Mouse (Mus musculus) stomach, embryonic 15.5 days (tissue): ENCODE measurements at regions not wholly inside any gene's neighbourhood (a gene's known extent, or its start where the extent isn't known, plus 50 kb on each side); places are given as distances from the start of the nearest gene placed in this dataset.

Experiments used
- ATAC-seq: fragments of 200-750 bp; cut with Nextera tagmentation; 2 replicates; pipeline ENCODE4 v1.8.0; 2017; ENCODE audit warnings: low read depth, moderate number of reproducible peaks, moderate TSS enrichment; ENCODE audit not compliant: insufficient read depth, low FRiP score
- H3K27ac ChIP-seq: fragments of 300-500 bp; sonication (generic); 2 replicates; pipeline ENCODE4 v1.5.1; 2015; ENCODE audit warnings: mild to moderate bottlenecking, inconsistent platforms
- H3K27me3 ChIP-seq: fragments of 300-500 bp; sonication (generic); replicated peaks from 2 replicates; pipeline ENCODE4 v1.6.1; 2015; ENCODE audit warnings: inconsistent platforms
- H3K36me3 ChIP-seq: fragments of 300-500 bp; sonication (generic); 2 replicates; pipeline ENCODE4 v1.6.1; 2015; ENCODE audit warnings: inconsistent platforms
- H3K4me1 ChIP-seq: fragments of 300-500 bp; sonication (generic); 2 replicates; pipeline ENCODE4 v1.6.1; 2015; ENCODE audit warnings: inconsistent platforms
- H3K4me2 ChIP-seq: fragments of 300-500 bp; sonication (generic); 2 replicates; pipeline ENCODE4 v1.6.1; 2015; ENCODE audit warnings: mild to moderate bottlenecking, inconsistent platforms
- H3K4me3 ChIP-seq: fragments of 300-500 bp; sonication (generic); replicated peaks from 2 replicates; pipeline ENCODE4 v1.5.1; 2015; ENCODE audit warnings: inconsistent platforms
- H3K9ac ChIP-seq: fragments of 300-500 bp; sonication (generic); 2 replicates; pipeline ENCODE4 v1.6.1; 2015; ENCODE audit warnings: inconsistent platforms
- H3K9me3 ChIP-seq: fragments of 300-500 bp; sonication (generic); 2 replicates; pipeline ENCODE4 v1.6.1; 2016; ENCODE audit warnings: inconsistent platforms
- WGBS: fragments of 180-500 bp; shearing (Covaris S2); methylation state at CpG from one replicate; pipeline ENCODE4 v1.1.7; 2015; 5-methylcytosine and 5-hydroxymethylcytosine counted together

GRCm38 (mm10) chr15:59954345-59954744 lies 62.1 kb downstream of the 4933412E24Rik start:
- H3K36me3 ChIP-seq: no peaks in the 10 kb centered on the region
- ATAC-seq: no peak

GRCm38 (mm10) chr15:59953857-59954256 lies 62.6 kb downstream of the 4933412E24Rik start:
- H3K27ac ChIP-seq: no peak overlapping the region
- H3K4me3 ChIP-seq: no peak overlapping the region
- H3K9me3 ChIP-seq: no peaks in the 10 kb centered on the region
- ATAC-seq: no peak
- H3K27me3 ChIP-seq: no peaks in the 10 kb centered on the region
- H3K4me1 ChIP-seq: no peaks in the 10 kb centered on the region
- no peak overlapping the region for H3K4me2 ChIP-seq
- no peak overlapping the region for H3K9ac ChIP-seq
- H3K36me3 ChIP-seq: no peaks in the 10 kb centered on the region
- 45% methylated on average over 4 of the region's 4 CpGs for WGBS

More at GRCm38 (mm10) chr15:59954345-59954744, 62.1 kb downstream of the 4933412E24Rik start:
- Histone ChIP-seq H3K4me1 (no peaks in the 10 kb centered on the region), H3K27ac (no peak overlapping the region), H3K4me2 (no peak overlapping the region), H3K9me3 (no peaks in the 10 kb centered on the region), H3K4me3 (no peak overlapping the region), H3K27me3 (no peaks in the 10 kb centered on the region), H3K9ac (no peak overlapping the region)
- WGBS: 51% methylated on average over 3 of the region's 3 CpGs

- 74% methylated on average over 3 of the region's 3 CpGs for WGBS
- Histone ChIP-seq H3K4me2 (no peak overlapping the region), H3K9me3 (no peaks in the 10 kb centered on the region), H3K4me1 (no peaks in the 10 kb centered on the region), H3K27ac (no peak overlapping the region), H3K27me3 (no peaks in the 10 kb centered on the region), H3K4me3 (no peak overlapping the region), H3K36me3 (no peaks in the 10 kb centered on the region), H3K9ac (no peak overlapping the region)
- no peak for ATAC-seq
Observed at GRCm38 (mm10) chr15:59950617-59951216, 65.7 kb downstream of the 4933412E24Rik start.

GRCm38 (mm10) chr15:59945208-59945607 lies 71.2 kb downstream of the 4933412E24Rik start:
- Histone ChIP-seq H3K9me3 (no peaks in the 10 kb centered on the region), H3K27ac (no peak overlapping the region), H3K4me1 (no peaks in the 10 kb centered on the region), H3K4me3 (no peak overlapping the region), H3K27me3 (no peaks in the 10 kb centered on the region), H3K4me2 (no peak overlapping the region), H3K9ac (no peak overlapping the region), H3K36me3 (no peaks in the 10 kb centered on the region)
- WGBS: 19% methylated on average over 8 of the region's 8 CpGs
- ATAC-seq: no peak

GRCm38 (mm10) chr15:59936486-59936885 lies 79.9 kb downstream of the 4933412E24Rik start:
- Histone ChIP-seq H3K27ac (no peak overlapping the region), H3K4me3 (no peak overlapping the region), H3K9ac (no peak overlapping the region), H3K36me3 (no peaks in the 10 kb centered on the region), H3K4me2 (no peak overlapping the region), H3K9me3 (no peaks in the 10 kb centered on the region), H3K27me3 (no peaks in the 10 kb centered on the region), H3K4me1 (0 out of 2 replicates have a peak, but pooled peaks cover 4% of the 10 kb centered on the region)
- 42% methylated on average over 5 of the region's 5 CpGs for WGBS
- ATAC-seq: no peak

GRCm38 (mm10) chr15:59913860-59914259 lies 102.6 kb downstream of the 4933412E24Rik start:
- Histone ChIP-seq H3K27me3 (no peaks in the 10 kb centered on the region), H3K9ac (no peak overlapping the region), H3K4me3 (no peak overlapping the region), H3K4me1 (no peaks in the 10 kb centered on the region), H3K4me2 (no peak overlapping the region), H3K36me3 (no peaks in the 10 kb centered on the region), H3K9me3 (no peaks in the 10 kb centered on the region), H3K27ac (no peak overlapping the region)
- no peak for ATAC-seq
- 47% methylated on average over 4 of the region's 4 CpGs for WGBS

GRCm38 (mm10) chr15:59908300-59908699 lies 108.1 kb downstream of the 4933412E24Rik start:
- no peak for ATAC-seq
- 82% methylated on average over 2 of the region's 2 CpGs for WGBS

GRCm38 (mm10) chr15:59905832-59906797 lies 110.3 kb downstream of the 4933412E24Rik start:
- 82% methylated on average over 9 of the region's 9 CpGs for WGBS
- Histone ChIP-seq H3K9me3 (no peaks in the 10 kb centered on the region), H3K9ac (no peak overlapping the region), H3K27me3 (no peaks in the 10 kb centered on the region), H3K4me3 (no peak overlapping the region), H3K27ac (no peak overlapping the region), H3K4me2 (no peak overlapping the region), H3K36me3 (no peaks in the 10 kb centered on the region), H3K4me1 (no peaks in the 10 kb centered on the region)
- no peak for ATAC-seq

More at GRCm38 (mm10) chr15:59908300-59908699, 108.1 kb downstream of the 4933412E24Rik start:
- Histone ChIP-seq H3K27me3 (no peaks in the 10 kb centered on the region), H3K9ac (no peak overlapping the region), H3K4me1 (no peaks in the 10 kb centered on the region), H3K27ac (no peak overlapping the region), H3K9me3 (no peaks in the 10 kb centered on the region), H3K4me3 (no peak overlapping the region), H3K4me2 (no peak overlapping the region), H3K36me3 (no peaks in the 10 kb centered on the region)

- Histone ChIP-seq H3K36me3 (no peaks in the 10 kb centered on the region), H3K9ac (no peak overlapping the region), H3K4me1 (no peaks in the 10 kb centered on the region), H3K9me3 (no peaks in the 10 kb centered on the region), H3K4me3 (no peak overlapping the region), H3K27me3 (no peaks in the 10 kb centered on the region), H3K27ac (no peak overlapping the region), H3K4me2 (no peak overlapping the region)
- WGBS: 72% methylated on average over 5 of the region's 5 CpGs
- no peak for ATAC-seq
Observed at GRCm38 (mm10) chr15:59904741-59905140, 111.7 kb downstream of the 4933412E24Rik start.

GRCm38 (mm10) chr15:59888996-59889395 lies 127.4 kb downstream of the 4933412E24Rik start:
- Histone ChIP-seq H3K4me1 (no peaks in the 10 kb centered on the region), H3K27ac (no peak overlapping the region), H3K9me3 (no peaks in the 10 kb centered on the region), H3K36me3 (no peaks in the 10 kb centered on the region), H3K4me2 (no peak overlapping the region), H3K4me3 (no peak overlapping the region), H3K27me3 (no peaks in the 10 kb centered on the region), H3K9ac (no peak overlapping the region)
- WGBS: 82% methylated on average over 2 of the region's 2 CpGs
- no peak for ATAC-seq

- ATAC-seq: no peak
Observed at GRCm38 (mm10) chr15:59888131-59888459, 128.3 kb downstream of the 4933412E24Rik start.

GRCm38 (mm10) chr15:59887381-59888130 lies 128.9 kb downstream of the 4933412E24Rik start:
- ATAC-seq: no peak
- H3K36me3 ChIP-seq: no peaks in the 10 kb centered on the region
- no peak overlapping the region for H3K4me3 ChIP-seq
- H3K4me2 ChIP-seq: no peak overlapping the region
- no peaks in the 10 kb centered on the region for H3K4me1 ChIP-seq
- H3K27ac ChIP-seq: no peak overlapping the region
- WGBS: 48% methylated on average over 5 of the region's 5 CpGs
- no peaks in the 10 kb centered on the region for H3K9me3 ChIP-seq
- no peak overlapping the region for H3K9ac ChIP-seq
- H3K27me3 ChIP-seq: no peaks in the 10 kb centered on the region

More at GRCm38 (mm10) chr15:59888131-59888459, 128.3 kb downstream of the 4933412E24Rik start:
- Histone ChIP-seq H3K4me3 (no peak overlapping the region), H3K27me3 (no peaks in the 10 kb centered on the region), H3K27ac (no peak overlapping the region), H3K4me2 (no peak overlapping the region), H3K4me1 (no peaks in the 10 kb centered on the region), H3K36me3 (no peaks in the 10 kb centered on the region), H3K9me3 (no peaks in the 10 kb centered on the region), H3K9ac (no peak overlapping the region)
- WGBS: 31% methylated on average over 2 of the region's 2 CpGs
